Mouse (Mus musculus): ENCODE measurements around the gene Mdc1.

- peak; percentile 50 for TF ChIP-seq CTCF (IDR thresholded peaks at IDR 0.05; ENCODE audit: low read depth)
- no peak for TF ChIP-seq EP300 (IDR thresholded peaks at IDR 0.05; ENCODE audit: low read depth)
Measured at GRCm38 (mm10) chr17:35907609-35908008, 66.3 kb downstream of the Mdc1 start.

Measured in liver, postnatal 0 days (tissue).